Mouse (Mus musculus) hindbrain, embryonic 12.5 days (tissue): ENCODE results near the gene Ucp3. TPM values are rescaled to one million over a fixed set of nuclear protein-coding genes. Genes with fewer than 3 reads are reported as not detected.

Source experiments
- ATAC-seq: fragments of 200-750 bp; cut with Nextera tagmentation; 2 replicates; pipeline ENCODE4 v1.8.0; 2017; ENCODE audit warnings: moderate TSS enrichment; ENCODE audit not compliant: low FRiP score
- H3K27ac ChIP-seq: fragments of 300-500 bp; sonication (generic); 2 replicates; pipeline ENCODE4 v1.5.1; 2016; ENCODE audit warnings: mild to moderate bottlenecking
- H3K27me3 ChIP-seq: fragments of 300-500 bp; sonication (generic); 2 replicates; pipeline ENCODE4 v1.6.1; 2016; ENCODE audit warnings: mild to moderate bottlenecking
- H3K36me3 ChIP-seq: fragments of 300-500 bp; sonication (generic); 2 replicates; pipeline ENCODE4 v1.6.1; 2016; ENCODE audit warnings: mild to moderate bottlenecking
- H3K4me1 ChIP-seq: fragments of 300-500 bp; sonication (generic); 2 replicates; pipeline ENCODE4 v1.6.1; 2016
- H3K4me2 ChIP-seq: fragments of 300-500 bp; sonication (generic); replicated peaks from 2 replicates; pipeline ENCODE4 v1.6.1; 2016; ENCODE audit warnings: mild to moderate bottlenecking
- H3K4me3 ChIP-seq: fragments of 300-500 bp; sonication (generic); 2 replicates; pipeline ENCODE4 v1.5.1; 2016; ENCODE audit warnings: mild to moderate bottlenecking
- H3K9ac ChIP-seq: fragments of 300-500 bp; sonication (generic); 2 replicates; pipeline ENCODE4 v1.6.1; 2016; ENCODE audit warnings: mild to moderate bottlenecking, moderate library complexity
- H3K9me3 ChIP-seq: fragments of 300-500 bp; sonication (generic); replicated peaks from 2 replicates; pipeline ENCODE4 v1.6.1; 2016; ENCODE audit warnings: mild to moderate bottlenecking
- WGBS: fragments of 180-500 bp; shearing (Covaris S2); methylation state at CpG from one replicate; pipeline ENCODE4 v1.1.7; 2016; 5-methylcytosine and 5-hydroxymethylcytosine counted together
- polyA plus RNA-seq: library from polyadenylated mRNA; unstranded; fragments of >200 nt; fragmentation: Nextera tagmentation; extraction: Ambion mirVana; gene quantifications from 2 replicates; pipeline ENCODE4 v1.2.1, GENCODE M21; 2016

Gene Ucp3
- polyA plus RNA-seq, 1 experiment from 2014 or later = not detected

- Histone ChIP-seq H3K9ac (no peak overlapping the region), H3K9me3 (no peaks in the 10 kb centered on the region), H3K36me3 (peaks cover 19% of the 10 kb centered on the region), H3K4me1 (peaks cover 11% of the 10 kb centered on the region), H3K4me3 (no peak overlapping the region), H3K4me2 (no peak overlapping the region), H3K27me3 (no peaks in the 10 kb centered on the region), H3K27ac (no peak overlapping the region)
- ATAC-seq = no peak
- WGBS = 76% methylated on average over 2 of the region's 2 CpGs
Measured at GRCm38 (mm10) chr7:100535831-100536230, 63.0 kb downstream of the Ucp3 start.

Other genes starting within 250 kb of the Ucp3 start
- 11.2 and 13.0 TPM in 2 replicates for gene Pgm2l1, start 245.6 kb upstream of the Ucp3 start, polyA plus RNA-seq
- gene P4ha3, start 187.5 kb upstream of the Ucp3 start, polyA plus RNA-seq = 12.6 and 13.2 TPM in 2 replicates
- gene C2cd3, start 100.8 kb upstream of the Ucp3 start, polyA plus RNA-seq = 33.2 and 37.4 TPM in 2 replicates
- gene Ppme1, start 100.7 kb upstream of the Ucp3 start, polyA plus RNA-seq = 102 and 111 TPM in 2 replicates
- gene Ucp2, start 20.3 kb downstream of the Ucp3 start, polyA plus RNA-seq = 123 and 130 TPM in 2 replicates
- 5.0 and 8.2 TPM in 2 replicates for gene Dnajb13, start 42.0 kb downstream of the Ucp3 start, polyA plus RNA-seq
- gene Coa4, start 64.1 kb downstream of the Ucp3 start, polyA plus RNA-seq = 13.4 and 15.6 TPM in 2 replicates
- 194 and 218 TPM in 2 replicates for gene Rab6a, start 134.4 kb downstream of the Ucp3 start, polyA plus RNA-seq
- 62.3 and 64.6 TPM in 2 replicates for gene Mrpl48, start 135.3 kb downstream of the Ucp3 start, polyA plus RNA-seq
- gene Plekhb1, start 189.4 kb downstream of the Ucp3 start, polyA plus RNA-seq = 10.5 and 16.9 TPM in 2 replicates
- gene Fam168a, start 233.6 kb downstream of the Ucp3 start, polyA plus RNA-seq = 64.7 and 67.2 TPM in 2 replicates